Mouse (Mus musculus) C2C12 (cell line): ENCODE results near the gene Wdr66.

Experiments used
- CEBPB ChIP-seq: IDR thresholded peaks from one replicate; pipeline ENCODE4 v1.6.1; 2011; ENCODE audit warnings: low read depth, mild to moderate bottlenecking, control low read depth, moderate library complexity
- CTCF ChIP-seq: IDR thresholded peaks from one replicate; pipeline ENCODE4 v1.5.1; 2011; ENCODE audit not compliant: control insufficient read depth, insufficient read depth, insufficient read length
- FOSL1 ChIP-seq: IDR thresholded peaks from one replicate; pipeline ENCODE4 v1.8.0; 2011; ENCODE audit warnings: mild to moderate bottlenecking, low read length; ENCODE audit not compliant: poor library complexity, insufficient read depth, severe bottlenecking
- MAX ChIP-seq: IDR thresholded peaks from one replicate; pipeline ENCODE4 v1.6.1; 2011; ENCODE audit warnings: mild to moderate bottlenecking, control low read depth
- MYOG ChIP-seq: IDR thresholded peaks from one replicate; pipeline ENCODE4 v1.6.1; 2011; ENCODE audit not compliant: control insufficient read depth, insufficient read length; ENCODE audit errors: extremely low read depth
- USF1 ChIP-seq: IDR thresholded peaks from one replicate; pipeline ENCODE4 v1.6.1; 2011; ENCODE audit warnings: low read depth, mild to moderate bottlenecking, control low read depth, moderate library complexity

GRCm38 (mm10) chr5:123281336-123282136 lies 29.6 kb downstream of the Wdr66 start:
- TF ChIP-seq MAX (no peak), CTCF (no peak), FOSL1 (no peak), USF1 (no peak), CEBPB (no peak), MYOG (no peak)
